Mouse (Mus musculus): ENCODE measurements around the gene Plcb4. TPM values are rescaled to one million over a fixed set of nuclear protein-coding genes. Genes with fewer than 3 reads are reported as not detected.

The Plcb4 gene
- polyA plus RNA-seq, 1 experiment from 2014 or later: 19.4 TPM

GRCm38 (mm10) chr2:135748441-135748840 is 89.6 kb downstream of the Plcb4 start:
- H3K4me1 ChIP-seq: peaks cover 12% of the 10 kb centered on the region

DNA sequence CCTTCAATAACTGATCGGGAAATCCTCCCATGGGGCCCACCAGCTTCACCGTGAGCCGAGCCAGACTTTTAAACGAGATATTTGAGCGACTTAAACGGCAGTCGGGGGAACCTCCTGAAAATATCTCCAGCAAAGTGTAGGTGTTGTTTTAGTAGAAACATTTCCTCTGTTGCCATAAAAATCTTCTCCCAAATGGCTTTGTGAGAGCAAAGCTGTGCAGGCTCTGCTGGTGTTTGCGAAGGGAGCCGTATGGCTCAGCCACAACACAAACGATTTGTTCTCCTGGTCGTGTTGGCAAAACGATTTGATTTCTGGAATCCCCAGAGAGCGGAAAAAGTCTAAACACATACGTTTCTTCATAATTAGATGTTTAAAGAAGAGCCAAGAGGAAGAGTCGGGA is 90.8 kb downstream of the Plcb4 start:
- ATAC-seq: no peak
- H3K4me2 ChIP-seq: no peak overlapping the region
- no peaks in the 10 kb centered on the region for H3K36me3 ChIP-seq (ENCODE audit: poor library complexity, severe bottlenecking)
- no peak overlapping the region for H3K27ac ChIP-seq
- no peak overlapping the region for H3K9ac ChIP-seq
- peaks cover 10% of the 10 kb centered on the region for H3K4me1 ChIP-seq
- no peaks in the 10 kb centered on the region for H3K27me3 ChIP-seq
- H3K9me3 ChIP-seq (replicated peaks): no peaks in the 10 kb centered on the region
- H3K4me3 ChIP-seq: no peak overlapping the region
- WGBS: 84% methylated on average over 15 of the region's 15 CpGs

More at GRCm38 (mm10) chr2:135748441-135748840, 89.6 kb downstream of the Plcb4 start:
- Histone ChIP-seq H3K9ac (no peak overlapping the region), H3K4me3 (no peak overlapping the region), H3K36me3 (ENCODE audit: poor library complexity, severe bottlenecking) (no peaks in the 10 kb centered on the region), H3K27me3 (no peaks in the 10 kb centered on the region), H3K27ac (no peak overlapping the region), H3K9me3 (replicated peaks) (no peaks in the 10 kb centered on the region), H3K4me2 (no peak overlapping the region)
- 91% methylated on average over 5 of the region's 5 CpGs for WGBS
- no peak for ATAC-seq

DNA sequence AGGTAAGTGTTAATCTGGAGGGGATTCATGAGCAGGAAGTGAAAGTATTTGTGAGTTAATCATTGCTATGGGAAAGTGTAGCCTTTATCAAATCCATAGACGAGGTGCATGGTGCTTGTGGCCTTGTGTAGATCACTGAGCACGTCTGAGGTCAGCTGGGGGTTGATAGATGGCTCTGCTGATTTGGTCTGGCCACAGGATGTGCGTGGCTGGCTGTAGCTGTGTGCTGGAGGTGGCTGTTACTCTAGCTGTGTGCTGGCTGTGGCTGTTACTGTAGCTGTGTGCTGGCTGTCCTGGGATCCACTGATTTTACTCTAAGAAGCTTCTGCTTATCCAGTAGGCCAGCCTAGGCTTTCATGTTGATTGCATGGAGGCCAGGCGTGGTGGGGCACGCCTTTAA is 91.9 kb downstream of the Plcb4 start:
- Histone ChIP-seq H3K27ac (no peak overlapping the region), H3K4me2 (no peak overlapping the region), H3K36me3 (ENCODE audit: poor library complexity, severe bottlenecking) (no peaks in the 10 kb centered on the region), H3K4me3 (no peak overlapping the region), H3K9ac (no peak overlapping the region), H3K4me1 (0 out of 2 replicates have a peak, but pooled peaks cover 5% of the 10 kb centered on the region), H3K27me3 (no peaks in the 10 kb centered on the region), H3K9me3 (replicated peaks) (no peaks in the 10 kb centered on the region)
- WGBS: 85% methylated on average over 5 of the region's 5 CpGs
- ATAC-seq: no peak

- 94% methylated on average over 5 of the region's 5 CpGs for WGBS
- peaks cover 10% of the 10 kb centered on the region for H3K4me1 ChIP-seq
Measured at GRCm38 (mm10) chr2:135755792-135756191, 97.0 kb downstream of the Plcb4 start.

GRCm38 (mm10) chr2:135757478-135757877 is 98.7 kb downstream of the Plcb4 start:
- no peak overlapping the region for H3K4me3 ChIP-seq
- WGBS: 97% methylated on average over 3 of the region's 3 CpGs
- no peak for ATAC-seq
- H3K4me1 ChIP-seq: peaks cover 10% of the 10 kb centered on the region
- no peak overlapping the region for H3K4me2 ChIP-seq
- no peak overlapping the region for H3K9ac ChIP-seq
- no peak overlapping the region for H3K27ac ChIP-seq
- no peaks in the 10 kb centered on the region for H3K27me3 ChIP-seq
- no peaks in the 10 kb centered on the region for H3K9me3 ChIP-seq (replicated peaks)
- no peaks in the 10 kb centered on the region for H3K36me3 ChIP-seq (ENCODE audit: poor library complexity, severe bottlenecking)

More at GRCm38 (mm10) chr2:135755792-135756191, 97.0 kb downstream of the Plcb4 start:
- no peak for ATAC-seq
- Histone ChIP-seq H3K27me3 (no peaks in the 10 kb centered on the region), H3K36me3 (ENCODE audit: poor library complexity, severe bottlenecking) (no peaks in the 10 kb centered on the region), H3K4me2 (no peak overlapping the region), H3K27ac (no peak overlapping the region), H3K9me3 (replicated peaks) (no peaks in the 10 kb centered on the region), H3K4me3 (no peak overlapping the region), H3K9ac (no peak overlapping the region)

GRCm38 (mm10) chr2:135759499-135760095 is 100.8 kb downstream of the Plcb4 start:
- no peaks in the 10 kb centered on the region for H3K36me3 ChIP-seq (ENCODE audit: poor library complexity, severe bottlenecking)
- no peak overlapping the region for H3K4me3 ChIP-seq
- ATAC-seq: 0 out of 2 replicates have a peak, but pooled peaks have one; percentile 13
- H3K27ac ChIP-seq: no peak overlapping the region
- no peaks in the 10 kb centered on the region for H3K27me3 ChIP-seq
- no peaks in the 10 kb centered on the region for H3K9me3 ChIP-seq (replicated peaks)
- peaks cover 11% of the 10 kb centered on the region for H3K4me1 ChIP-seq
- H3K4me2 ChIP-seq: no peak overlapping the region
- no peak overlapping the region for H3K9ac ChIP-seq
- WGBS: 57% methylated on average over 6 of the region's 6 CpGs

GRCm38 (mm10) chr2:135761226-135761802 is 102.5 kb downstream of the Plcb4 start:
- no peaks in the 10 kb centered on the region for H3K9me3 ChIP-seq (replicated peaks)
- no peaks in the 10 kb centered on the region for H3K27me3 ChIP-seq
- no peak overlapping the region for H3K9ac ChIP-seq
- no peak overlapping the region for H3K4me3 ChIP-seq
- 90% methylated on average over 8 of the region's 8 CpGs for WGBS
- no peak overlapping the region for H3K4me2 ChIP-seq
- ATAC-seq: no peak
- no peak overlapping the region for H3K27ac ChIP-seq
- peaks cover 14% of the 10 kb centered on the region for H3K4me1 ChIP-seq
- no peaks in the 10 kb centered on the region for H3K36me3 ChIP-seq (ENCODE audit: poor library complexity, severe bottlenecking)

DNA sequence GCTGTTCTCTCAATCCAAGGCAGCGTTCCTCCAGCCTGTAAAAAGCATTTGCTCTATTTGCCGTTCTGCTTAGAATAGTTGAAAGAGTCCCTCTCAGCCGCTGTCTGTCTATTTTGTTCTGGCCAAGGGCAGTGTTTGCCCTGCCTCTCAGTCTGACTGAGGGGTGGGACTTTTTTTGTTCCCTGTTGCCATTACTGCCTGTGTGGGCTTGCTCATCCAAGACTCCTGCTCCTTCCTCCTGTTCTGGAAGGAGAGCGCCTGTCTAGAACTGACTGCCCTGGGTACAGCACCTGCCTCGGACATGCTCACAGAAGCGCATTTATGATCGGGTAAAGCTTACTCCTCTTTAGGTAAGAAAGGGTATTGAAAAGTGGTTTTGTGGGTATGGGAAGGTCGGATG is 105.9 kb downstream of the Plcb4 start:
- peak; percentile 27; the same call in 1 of the 2 replicates for ATAC-seq

GRCm38 (mm10) chr2:135766471-135767063 is 107.8 kb downstream of the Plcb4 start:
- H3K27me3 ChIP-seq: no peaks in the 10 kb centered on the region
- H3K4me1 ChIP-seq: peaks cover 9% of the 10 kb centered on the region
- no peak overlapping the region for H3K4me2 ChIP-seq
- H3K36me3 ChIP-seq (ENCODE audit: poor library complexity, severe bottlenecking): no peaks in the 10 kb centered on the region
- peak; percentile 50; the same call in 1 of the 2 replicates for ATAC-seq
- no peak overlapping the region for H3K27ac ChIP-seq
- 90% methylated on average over 6 of the region's 6 CpGs for WGBS
- H3K9ac ChIP-seq: no peak overlapping the region
- no peaks in the 10 kb centered on the region for H3K9me3 ChIP-seq (replicated peaks)
- H3K4me3 ChIP-seq: no peak overlapping the region

More for the DNA sequence above, 105.9 kb downstream of the Plcb4 start:
- Histone ChIP-seq H3K4me1 (peaks cover 11% of the 10 kb centered on the region), H3K9me3 (replicated peaks) (no peaks in the 10 kb centered on the region), H3K9ac (no peak overlapping the region), H3K4me3 (no peak overlapping the region), H3K27me3 (no peaks in the 10 kb centered on the region), H3K36me3 (ENCODE audit: poor library complexity, severe bottlenecking) (no peaks in the 10 kb centered on the region), H3K4me2 (no peak overlapping the region), H3K27ac (no peak overlapping the region)
- 42% methylated on average over 8 of the region's 8 CpGs for WGBS

DNA sequence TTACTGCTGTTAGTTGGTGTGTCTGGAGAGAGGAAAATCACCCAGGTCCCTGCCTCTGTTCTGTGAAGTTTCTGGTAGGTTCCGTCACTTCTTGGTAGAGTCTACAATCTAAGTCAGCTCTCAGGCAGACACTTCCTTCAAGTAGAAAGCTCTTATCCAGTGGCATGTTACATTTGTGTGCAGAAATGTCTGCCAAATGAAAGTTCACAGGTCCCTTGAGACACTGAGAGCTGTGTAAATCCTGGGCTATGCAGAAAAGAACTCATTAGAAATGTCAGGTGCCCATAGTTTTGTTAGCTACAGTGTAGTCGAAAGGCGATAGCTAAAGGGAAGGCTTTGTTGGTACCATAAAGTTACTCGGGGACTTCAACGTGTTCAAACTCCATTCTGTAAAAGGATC is 108.7 kb downstream of the Plcb4 start:
- Histone ChIP-seq H3K4me3 (no peak overlapping the region), H3K9ac (no peak overlapping the region), H3K27me3 (no peaks in the 10 kb centered on the region), H3K36me3 (ENCODE audit: poor library complexity, severe bottlenecking) (no peaks in the 10 kb centered on the region), H3K4me2 (no peak overlapping the region), H3K9me3 (replicated peaks) (no peaks in the 10 kb centered on the region), H3K27ac (no peak overlapping the region), H3K4me1 (peaks cover 9% of the 10 kb centered on the region)
- no peak for ATAC-seq
- 80% methylated on average over 5 of the region's 5 CpGs for WGBS

DNA sequence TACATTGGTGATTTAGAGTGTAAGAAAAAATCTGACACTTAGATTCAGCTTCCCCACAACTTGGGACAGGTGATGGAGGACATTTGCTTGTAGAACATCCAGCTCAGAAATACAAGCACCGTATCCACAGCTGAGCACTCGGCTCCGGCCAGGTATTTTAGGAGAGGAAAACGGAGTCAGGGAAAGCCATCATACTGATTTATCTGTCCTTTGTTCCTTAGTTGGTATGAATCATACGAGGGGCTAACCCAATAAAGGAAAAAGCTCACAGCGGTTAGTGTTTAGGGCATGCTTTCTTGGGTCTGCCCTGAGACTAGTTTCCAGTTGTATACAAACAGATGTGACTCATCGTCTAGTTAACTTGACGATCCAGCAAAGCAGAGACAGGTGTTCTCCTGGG is 110.9 kb downstream of the Plcb4 start:
- peaks cover 3% of the 10 kb centered on the region for H3K4me1 ChIP-seq
- no peaks in the 10 kb centered on the region for H3K9me3 ChIP-seq (replicated peaks)
- no peak overlapping the region for H3K4me2 ChIP-seq
- H3K36me3 ChIP-seq (ENCODE audit: poor library complexity, severe bottlenecking): no peaks in the 10 kb centered on the region
- WGBS: 94% methylated on average over 8 of the region's 8 CpGs
- H3K4me3 ChIP-seq: no peak overlapping the region
- no peak overlapping the region for H3K27ac ChIP-seq
- ATAC-seq: no peak
- H3K9ac ChIP-seq: no peak overlapping the region
- H3K27me3 ChIP-seq: no peaks in the 10 kb centered on the region

- Histone ChIP-seq H3K27ac (no peak overlapping the region), H3K36me3 (ENCODE audit: poor library complexity, severe bottlenecking) (no peaks in the 10 kb centered on the region), H3K4me2 (no peak overlapping the region), H3K4me1 (no peaks in the 10 kb centered on the region), H3K9me3 (replicated peaks) (no peaks in the 10 kb centered on the region), H3K27me3 (no peaks in the 10 kb centered on the region), H3K9ac (no peak overlapping the region), H3K4me3 (no peak overlapping the region)
- 91% methylated on average over 9 of the region's 9 CpGs for WGBS
- ATAC-seq: no peak
Measured at GRCm38 (mm10) chr2:135770226-135770625, 111.4 kb downstream of the Plcb4 start.

Data from forebrain, embryonic 13.5 days (tissue).